ENCODE assay signal across 8 mouse cellular contexts in genomic region chr14:103778533-103779151, GRCm38 (mm10).
DNase-seq lines count a peak whose midpoint lies in the region; ATAC-seq and TF ChIP-seq lines count a peak whose summit lies in the region.

No protein-coding gene starts in this region.

- H3K9me3 ChIP-seq in heart, embryonic 15.5 days (replicated peaks): no peaks in the 10 kb centered on the region
- no peaks in the 10 kb centered on the region for H3K9me3 ChIP-seq in embryonic facial prominence, embryonic 13.5 days
- H3K9me3 ChIP-seq in intestine, postnatal 0 days (ENCODE audit: control insufficient read depth): no peaks in the 10 kb centered on the region
- H3K9me3 ChIP-seq in midbrain, embryonic 10.5 days (replicated peaks): no peaks in the 10 kb centered on the region; the same call in 1 of the 2 replicates

- H3K4me2 ChIP-seq in heart, embryonic 15.5 days: peak overlapping the region; percentile 55
- peak overlapping the region; percentile 59 for H3K4me2 ChIP-seq in embryonic facial prominence, embryonic 13.5 days
- H3K4me2 ChIP-seq in intestine, postnatal 0 days (replicated peaks; ENCODE audit: low read depth): peak overlapping the region; percentile 33; the same call in 1 of the 2 replicates

- ATAC-seq in heart, embryonic 15.5 days (replicated peaks; ENCODE audit: insufficient number of reproducible peaks, insufficient read depth, low FRiP score, low read depth): no peak
- no peak for ATAC-seq in embryonic facial prominence, embryonic 13.5 days (ENCODE audit: insufficient number of reproducible peaks, insufficient read depth, low FRiP score, low TSS enrichment, low read depth)
- no peak for ATAC-seq in intestine, postnatal 0 days
- ATAC-seq in CD4-positive, CD25-positive, alpha-beta regulatory T cell, adult 4 months: no peak

- H3K4me1 ChIP-seq in heart, embryonic 15.5 days (replicated peaks): no peaks in the 10 kb centered on the region
- peaks cover 11% of the 10 kb centered on the region for H3K4me1 ChIP-seq in embryonic facial prominence, embryonic 13.5 days
- no peaks in the 10 kb centered on the region for H3K4me1 ChIP-seq in intestine, postnatal 0 days (replicated peaks; ENCODE audit: control insufficient read depth, insufficient read depth, low read length)
- H3K4me1 ChIP-seq in midbrain, embryonic 10.5 days: peaks cover 44% of the 10 kb centered on the region

- no peak for TF ChIP-seq CTCF in intestine, postnatal 0 days (IDR thresholded peaks at IDR 0.05; ENCODE audit: low read depth)

- no peak overlapping the region for H3K27ac ChIP-seq in heart, embryonic 15.5 days
- no peak overlapping the region for H3K27ac ChIP-seq in embryonic facial prominence, embryonic 13.5 days
- H3K27ac ChIP-seq in intestine, postnatal 0 days (ENCODE audit: low read depth, low read length): no peak overlapping the region
- peak overlapping the region; percentile 86 for H3K27ac ChIP-seq in midbrain, embryonic 10.5 days (replicated peaks)

- H3K4me3 ChIP-seq in heart, embryonic 15.5 days: peak overlapping the region; percentile 32
- peak overlapping the region; percentile 29 for H3K4me3 ChIP-seq in embryonic facial prominence, embryonic 13.5 days
- no peak overlapping the region for H3K4me3 ChIP-seq in intestine, postnatal 0 days (ENCODE audit: low read depth, low read length)
- H3K4me3 ChIP-seq in midbrain, embryonic 10.5 days: peak overlapping the region; percentile 40

- H3K27me3 ChIP-seq in heart, embryonic 15.5 days: no peaks in the 10 kb centered on the region
- H3K27me3 ChIP-seq in embryonic facial prominence, embryonic 13.5 days: peaks cover 9% of the 10 kb centered on the region
- H3K27me3 ChIP-seq in intestine, postnatal 0 days (replicated peaks; ENCODE audit: control insufficient read depth, insufficient read depth, low read length): no peaks in the 10 kb centered on the region
- H3K27me3 ChIP-seq in midbrain, embryonic 10.5 days (ENCODE audit: low read depth, poor library complexity, severe bottlenecking): no peaks in the 10 kb centered on the region

- no peak for DNase-seq in heart, adult 8-10 months (ENCODE audit: low spot score)
- DNase-seq in midbrain, embryonic 10.5 days (ENCODE audit: low spot score): peak; percentile 34
- no peak for DNase-seq in thymus, postnatal 14 days
- no peak for DNase-seq in thymus, postnatal 10 days (ENCODE audit: low spot score in 2 of 2)

- no peaks in the 10 kb centered on the region for H3K36me3 ChIP-seq in heart, embryonic 15.5 days
- H3K36me3 ChIP-seq in embryonic facial prominence, embryonic 13.5 days: no peaks in the 10 kb centered on the region
- H3K36me3 ChIP-seq in intestine, postnatal 0 days (ENCODE audit: control insufficient read depth, insufficient read depth): no peaks in the 10 kb centered on the region
- H3K36me3 ChIP-seq in midbrain, embryonic 10.5 days: no peaks in the 10 kb centered on the region

- WGBS in heart, embryonic 15.5 days: 61% methylated on average over 13 of the region's 13 CpGs
- WGBS in embryonic facial prominence, embryonic 13.5 days: 28% methylated on average over 13 of the region's 13 CpGs
- WGBS in intestine, postnatal 0 days: 52% methylated on average over 13 of the region's 13 CpGs
- WGBS in midbrain, embryonic 10.5 days: 25% methylated on average over 13 of the region's 13 CpGs

- H3K9ac ChIP-seq in heart, embryonic 15.5 days: no peak overlapping the region
- H3K9ac ChIP-seq in embryonic facial prominence, embryonic 13.5 days: no peak overlapping the region
- H3K9ac ChIP-seq in intestine, postnatal 0 days (ENCODE audit: low read depth, low read length): no peak overlapping the region
